Mouse (Mus musculus) liver, embryonic 14.5 days (tissue): Measurements from ENCODE around the gene Kcnma1. TPM values are rescaled to one million over a fixed set of nuclear protein-coding genes. Genes with fewer than 3 reads are reported as not detected.

ENCODE experiments used
- ATAC-seq: fragments of 200-750 bp; cut with Nextera tagmentation; 2 replicates; pipeline ENCODE4 v1.8.0; 2017; ENCODE audit warnings: moderate number of reproducible peaks, mild to moderate bottlenecking, moderate library complexity; ENCODE audit not compliant: insufficient read depth
- DNase-seq, 3 experiments: peaks; one replicate each; pipeline ENCODE4 v3.0.0-alpha.2; 2012 to 2013; ENCODE audit warnings: low read depth in 3 of 3, low spot score in 3 of 3
- H3K27ac ChIP-seq: fragments of 300-500 bp; sonication (generic); 2 replicates; pipeline ENCODE4 v1.5.1; 2014; ENCODE audit warnings: moderate library complexity, mild to moderate bottlenecking, control low read depth, inconsistent platforms
- H3K27me3 ChIP-seq: fragments of 300-500 bp; sonication (generic); 2 replicates; pipeline ENCODE4 v1.6.1; 2014; ENCODE audit warnings: mild to moderate bottlenecking, low read length, moderate library complexity; ENCODE audit not compliant: control insufficient read depth, insufficient read depth
- H3K36me3 ChIP-seq: fragments of 300-500 bp; sonication (generic); replicated peaks from 2 replicates; pipeline ENCODE4 v1.6.1; 2014; ENCODE audit warnings: low read depth; ENCODE audit not compliant: control insufficient read depth, insufficient read depth
- H3K4me1 ChIP-seq, 2 experiments: fragments of 200-500 bp in 1 of 2; fragments of 300-500 bp in 1 of 2; sonication (generic) in 1 of 2; replicated peaks; 2 replicates each; pipeline ENCODE4 v1.6.1; 2012 to 2014; ENCODE audit warnings: antibody characterized with exemption in 1 of 2, inconsistent platforms in 1 of 2, low read length in 1 of 2; ENCODE audit not compliant: control insufficient read depth in 2 of 2, insufficient read depth in 2 of 2
- H3K4me2 ChIP-seq: fragments of 300-500 bp; sonication (generic); 2 replicates; pipeline ENCODE4 v1.6.1; 2014; ENCODE audit warnings: low read depth, mild to moderate bottlenecking, control low read depth, moderate library complexity
- H3K4me3 ChIP-seq, 2 experiments: fragments of 200-500 bp in 1 of 2; fragments of 300-500 bp in 1 of 2; sonication (generic) in 1 of 2; 2 replicates each; pipeline ENCODE4 v1.5.1; 2012 to 2014; ENCODE audit warnings: low read depth in 2 of 2, low read length in 2 of 2, mild to moderate bottlenecking in 2 of 2, control low read depth in 1 of 2, inconsistent platforms in 1 of 2, moderate library complexity in 1 of 2; ENCODE audit not compliant: insufficient read depth in 1 of 2
- H3K9ac ChIP-seq: fragments of 300-500 bp; sonication (generic); replicated peaks from 2 replicates; pipeline ENCODE4 v1.6.1; 2014; ENCODE audit warnings: mild to moderate bottlenecking, control low read depth, moderate library complexity
- H3K9me3 ChIP-seq: fragments of 300-500 bp; sonication (generic); 2 replicates; pipeline ENCODE4 v1.6.1; 2016; ENCODE audit warnings: low read length, mixed read lengths; ENCODE audit not compliant: control insufficient read depth
- CTCF ChIP-seq: IDR thresholded peaks from 2 replicates; pipeline ENCODE4 v1.5.1; 2016; ENCODE audit warnings: antibody characterized with exemption, low read depth, control low read depth
- EP300 ChIP-seq: IDR thresholded peaks from 2 replicates; pipeline ENCODE4 v1.6.1; 2016; ENCODE audit warnings: antibody characterized with exemption, low read depth
- WGBS: fragments of 180-500 bp; shearing (Covaris S2); extraction: QIAGEN DNeasy Blood & Tissue Kit; methylation state at CpG from one replicate; pipeline ENCODE4 v1.1.7; 2014; ENCODE audit not compliant: insufficient replicate concordance; 5-methylcytosine and 5-hydroxymethylcytosine counted together
- polyA plus RNA-seq, 2 experiments: library from polyadenylated mRNA; depleted of rRNA in 1 of 2; stranded (reverse) in 1 of 2; unstranded in 1 of 2; fragments of >200 nt; fragmentation: Nextera tagmentation in 1 of 2; extraction: Ambion mirVana in 1 of 2; gene quantifications; 2 replicates each; pipeline versions ENCODE4 v1.2.1 to v1.2.3; 2012 to 2014

The Kcnma1 gene
- polyA plus RNA-seq, 2 experiments: 0.03 TPM; not detected in 1

DNA sequence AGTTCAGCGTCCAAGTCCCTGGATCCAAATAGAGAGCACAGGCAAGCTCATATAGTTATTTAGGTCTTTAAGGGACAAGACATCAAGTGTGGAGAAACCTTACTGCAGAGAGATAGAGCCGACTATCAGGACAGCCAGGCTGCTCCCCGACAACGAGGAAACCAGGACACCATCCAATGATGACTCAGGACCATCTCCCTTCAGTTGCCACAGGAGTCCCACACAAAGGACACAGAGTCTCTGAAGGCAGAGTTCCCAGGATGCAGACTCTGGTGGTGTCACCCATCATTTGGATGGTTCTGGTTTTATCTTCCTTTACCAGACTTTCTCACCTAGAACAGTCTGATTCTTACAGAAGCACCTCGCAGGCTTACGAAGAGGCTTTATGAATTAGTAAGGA, 388.9 kb downstream of the Kcnma1 start:
- WGBS: 72% methylated on average over 6 of the region's 6 CpGs
- Histone ChIP-seq H3K36me3 (no peaks in the 10 kb centered on the region), H3K27me3 (no peaks in the 10 kb centered on the region), H3K4me2 (no peak overlapping the region), H3K4me1 (no peaks in the 10 kb centered on the region), H3K9me3 (no peaks in the 10 kb centered on the region), H3K4me3 (no peak overlapping the region), H3K9ac (no peak overlapping the region), H3K27ac (no peak overlapping the region)
- no peak for ATAC-seq
- DNase-seq: no peak
- no peak for TF ChIP-seq EP300
- no peak for TF ChIP-seq CTCF

DNA sequence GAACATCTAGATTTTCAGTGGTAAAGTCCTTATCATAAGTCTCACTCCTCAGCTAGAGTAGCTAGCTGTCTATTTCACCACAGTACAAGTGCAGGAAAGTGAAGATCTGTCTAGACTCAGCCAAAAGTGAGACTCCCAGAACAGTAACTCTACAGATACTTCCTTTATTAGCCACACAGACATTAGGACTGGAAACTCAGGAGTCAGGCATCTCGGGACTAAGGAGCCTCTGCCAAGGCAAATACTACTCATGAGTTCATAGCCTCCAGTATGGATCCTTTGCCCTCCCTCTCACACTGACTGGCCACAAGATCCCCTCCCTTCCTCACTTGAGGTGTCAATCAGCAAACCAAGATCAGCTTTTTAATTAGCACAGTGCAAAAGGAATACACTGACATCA, 389.8 kb downstream of the Kcnma1 start:
- Histone ChIP-seq H3K4me1 (no peaks in the 10 kb centered on the region), H3K9ac (no peak overlapping the region), H3K4me3 (no peak overlapping the region), H3K4me2 (no peak overlapping the region), H3K27me3 (no peaks in the 10 kb centered on the region), H3K9me3 (no peaks in the 10 kb centered on the region), H3K36me3 (no peaks in the 10 kb centered on the region), H3K27ac (no peak overlapping the region)
- no peak for TF ChIP-seq CTCF
- no peak for TF ChIP-seq EP300
- no peak for DNase-seq
- 36% methylated on average over 1 of the region's 1 CpGs for WGBS
- no peak for ATAC-seq

- no peak overlapping the region for H3K9ac ChIP-seq
- no peaks in the 10 kb centered on the region for H3K4me1 ChIP-seq
- H3K4me2 ChIP-seq: no peak overlapping the region
- no peak overlapping the region for H3K27ac ChIP-seq
- H3K27me3 ChIP-seq: no peaks in the 10 kb centered on the region
- H3K9me3 ChIP-seq: no peaks in the 10 kb centered on the region
- H3K4me3 ChIP-seq: no peak overlapping the region
- DNase-seq (no peak), ATAC-seq (no peak)
- WGBS: 48% methylated on average over 2 of the region's 2 CpGs
- TF ChIP-seq EP300: no peak
- no peak for TF ChIP-seq CTCF
- no peaks in the 10 kb centered on the region for H3K36me3 ChIP-seq
Observed at GRCm38 (mm10) chr14:23620685-23621084, 393.6 kb downstream of the Kcnma1 start.

DNA sequence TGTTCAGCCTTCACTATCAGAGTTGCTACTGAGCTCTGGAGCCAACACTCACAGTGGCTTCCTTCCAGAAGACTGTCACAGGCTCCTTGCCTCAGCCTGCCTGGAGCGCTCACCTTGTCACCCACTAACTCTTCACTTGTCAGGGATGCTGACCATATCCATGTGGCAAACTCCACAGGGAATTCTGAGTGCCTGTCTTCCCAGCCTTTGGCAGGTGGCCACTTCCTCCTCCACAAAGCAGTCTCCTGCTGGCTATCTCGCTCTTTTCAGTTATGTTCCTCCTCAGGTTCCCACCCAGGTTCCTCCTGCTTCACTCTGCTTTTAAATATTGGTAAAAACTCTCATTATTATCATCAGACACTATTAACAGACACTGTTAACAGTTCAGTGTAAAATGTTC, 395.3 kb downstream of the Kcnma1 start:
- Histone ChIP-seq H3K4me1 (no peaks in the 10 kb centered on the region), H3K36me3 (no peaks in the 10 kb centered on the region), H3K9ac (no peak overlapping the region), H3K4me3 (no peak overlapping the region), H3K27ac (no peak overlapping the region), H3K4me2 (no peak overlapping the region), H3K9me3 (no peaks in the 10 kb centered on the region), H3K27me3 (no peaks in the 10 kb centered on the region)
- 59% methylated on average over 2 of the region's 2 CpGs for WGBS
- TF ChIP-seq CTCF: no peak
- no peak for TF ChIP-seq EP300
- DNase-seq: no peak
- no peak for ATAC-seq

GRCm38 (mm10) chr14:23618081-23618480, 396.2 kb downstream of the Kcnma1 start:
- 17% methylated on average over 1 of the region's 1 CpGs for WGBS
- H3K27me3 ChIP-seq: no peaks in the 10 kb centered on the region

More at GRCm38 (mm10) chr14:23618081-23618480, 396.2 kb downstream of the Kcnma1 start:
- DNase-seq (no peak), ATAC-seq (no peak)
- Histone ChIP-seq H3K9ac (no peak overlapping the region), H3K4me1 (no peaks in the 10 kb centered on the region), H3K36me3 (no peaks in the 10 kb centered on the region), H3K4me2 (no peak overlapping the region), H3K27ac (no peak overlapping the region), H3K9me3 (no peaks in the 10 kb centered on the region), H3K4me3 (no peak overlapping the region)
- no peak for TF ChIP-seq EP300
- no peak for TF ChIP-seq CTCF
